ENCODE assay signal across 16 mouse cellular contexts in genomic region chr13:47261961-47262360, GRCm38 (mm10).
A peak's percentile ranks its signal among the peaks of the same experiment; 100 is the strongest.
DNase-seq lines count a peak whose midpoint lies in the region; ATAC-seq and TF ChIP-seq lines count a peak whose summit lies in the region.
"Had no signal": no experiment of that assay in that cellular context is flagged by ENCODE, and none has a peak within 500 bp of the region (broad histone marks: within the 10 kb centered on the region; RNA-seq: fewer than 3 reads in every experiment).

No protein-coding gene starts in this region.

- no peaks in the 10 kb centered on the region for H3K27me3 ChIP-seq in forebrain, embryonic 16.5 days (replicated peaks; ENCODE audit: control insufficient read depth, insufficient read depth, low read length)
- no peaks in the 10 kb centered on the region for H3K27me3 ChIP-seq in forebrain, embryonic 10.5 days (ENCODE audit: poor library complexity, severe bottlenecking)
- H3K27me3 ChIP-seq in liver, postnatal 0 days (ENCODE audit: insufficient read depth, low read length): no peaks in the 10 kb centered on the region
- no peaks in the 10 kb centered on the region for H3K27me3 ChIP-seq in liver, embryonic 12.5 days (replicated peaks)
- H3K27me3 ChIP-seq in G1E (ENCODE audit: insufficient read depth, low read length): peaks cover 19% of the 10 kb centered on the region
- H3K27me3 ChIP-seq in hindbrain, embryonic 16.5 days (replicated peaks; ENCODE audit: control insufficient read depth, insufficient read depth, low read length): no peaks in the 10 kb centered on the region

- 62% methylated on average over 2 of the region's 2 CpGs for WGBS in forebrain, embryonic 16.5 days
- 75% methylated on average over 2 of the region's 2 CpGs for WGBS in forebrain, embryonic 10.5 days
- WGBS in liver, postnatal 0 days (ENCODE audit: insufficient replicate concordance): 43% methylated on average over 2 of the region's 2 CpGs
- WGBS in liver, embryonic 12.5 days (ENCODE audit: insufficient replicate concordance): 27% methylated on average over 2 of the region's 2 CpGs
- 73% methylated on average over 2 of the region's 2 CpGs for WGBS in hindbrain, embryonic 16.5 days

- no peak overlapping the region for H3K4me2 ChIP-seq in forebrain, embryonic 16.5 days (ENCODE audit: low read length)
- no peak overlapping the region for H3K4me2 ChIP-seq in liver, postnatal 0 days (ENCODE audit: low read depth, low read length)
- H3K4me2 ChIP-seq in liver, embryonic 12.5 days: no peak overlapping the region
- H3K4me2 ChIP-seq in hindbrain, embryonic 16.5 days (ENCODE audit: low read length): no peak overlapping the region

- H3K36me3 ChIP-seq in forebrain, embryonic 16.5 days (ENCODE audit: control insufficient read depth, insufficient read depth): no peaks in the 10 kb centered on the region
- H3K36me3 ChIP-seq in forebrain, embryonic 10.5 days (replicated peaks): no peaks in the 10 kb centered on the region
- H3K36me3 ChIP-seq in liver, postnatal 0 days (replicated peaks; ENCODE audit: insufficient read depth, low read length): no peaks in the 10 kb centered on the region
- H3K36me3 ChIP-seq in liver, embryonic 12.5 days: no peaks in the 10 kb centered on the region
- no peaks in the 10 kb centered on the region for H3K36me3 ChIP-seq in G1E (replicated peaks)
- H3K36me3 ChIP-seq in hindbrain, embryonic 16.5 days (ENCODE audit: control insufficient read depth, insufficient read depth, low read length): no peaks in the 10 kb centered on the region

- H3K27ac ChIP-seq in forebrain, embryonic 16.5 days (ENCODE audit: low read length): no peak overlapping the region
- no peak overlapping the region for H3K27ac ChIP-seq in forebrain, embryonic 10.5 days
- no peak overlapping the region for H3K27ac ChIP-seq in liver, postnatal 0 days (ENCODE audit: low read depth)
- H3K27ac ChIP-seq in liver, embryonic 12.5 days: no peak overlapping the region
- no peak overlapping the region for H3K27ac ChIP-seq in hindbrain, embryonic 16.5 days (ENCODE audit: low read depth, low read length)

- peak; percentile 68 for ATAC-seq in forebrain, embryonic 16.5 days
- 0 out of 2 replicates have a peak, but pooled peaks have one; percentile 28 for ATAC-seq in liver, postnatal 0 days
- no peak for ATAC-seq in liver, embryonic 12.5 days
- ATAC-seq in G1E (ENCODE audit: extremely low read depth, insufficient number of reproducible peaks, low FRiP score, poor library complexity, severe bottlenecking): peak; percentile 49; the same call in 1 of the 2 replicates
- peak; percentile 87 for ATAC-seq in hindbrain, embryonic 16.5 days
- ATAC-seq: CD4-positive, CD25-positive, alpha-beta regulatory T cell, adult 4 months had no signal

- no peaks in the 10 kb centered on the region; the same call in none of the 2 replicates for H3K4me1 ChIP-seq in forebrain, embryonic 16.5 days (replicated peaks; ENCODE audit: control insufficient read depth, insufficient read depth, low read length)
- H3K4me1 ChIP-seq in forebrain, embryonic 10.5 days: peaks cover 24% of the 10 kb centered on the region
- peaks cover 15% of the 10 kb centered on the region for H3K4me1 ChIP-seq in liver, postnatal 0 days (ENCODE audit: insufficient read depth)
- H3K4me1 ChIP-seq in liver, embryonic 12.5 days: peaks cover 25% of the 10 kb centered on the region
- no peaks in the 10 kb centered on the region for H3K4me1 ChIP-seq in G1E (ENCODE audit: insufficient read depth, low read depth, low read length)
- H3K4me1 ChIP-seq in hindbrain, embryonic 16.5 days (ENCODE audit: control insufficient read depth, insufficient read depth, low read depth, low read length): no peaks in the 10 kb centered on the region

- no peak for DNase-seq in forebrain, embryonic 10.5 days (ENCODE audit: extremely low spot score, low spot score)
- no peak for DNase-seq in liver, postnatal 0 days
- no peak for DNase-seq in G1E (ENCODE audit: low spot score)
- no peak for DNase-seq in layer of hippocampus, adult 18-20 months (ENCODE audit: low spot score in 2 of 2)
- DNase-seq in cerebellum, adult 11 months: no peak
- DNase-seq: cerebellum, postnatal 25 days; gastrocnemius, postnatal 14 days; kidney, adult 11 months; left cerebral cortex, postnatal 4 days; lung, adult 18-20 months; spleen, adult 18-20 months had no signal

- peak; percentile 69 for TF ChIP-seq EP300 in liver, postnatal 0 days (IDR thresholded peaks at IDR 0.05; ENCODE audit: low read depth)

- no peak overlapping the region for H3K4me3 ChIP-seq in forebrain, embryonic 16.5 days (replicated peaks; ENCODE audit: low read length)
- no peak overlapping the region for H3K4me3 ChIP-seq in forebrain, embryonic 10.5 days
- no peak overlapping the region for H3K4me3 ChIP-seq in liver, postnatal 0 days (ENCODE audit: low read depth, low read length)
- no peak overlapping the region for H3K4me3 ChIP-seq in liver, embryonic 12.5 days
- no peak overlapping the region for H3K4me3 ChIP-seq in G1E (ENCODE audit: low read depth, low read length)
- H3K4me3 ChIP-seq in hindbrain, embryonic 16.5 days (ENCODE audit: low read length): no peak overlapping the region
- H3K4me3 ChIP-seq: erythroblast, embryonic 14.5 days had no signal

- H3K9me3 ChIP-seq in forebrain, embryonic 16.5 days (ENCODE audit: control insufficient read depth, low read length): no peaks in the 10 kb centered on the region
- H3K9me3 ChIP-seq in forebrain, embryonic 10.5 days: no peaks in the 10 kb centered on the region
- no peaks in the 10 kb centered on the region for H3K9me3 ChIP-seq in liver, postnatal 0 days (ENCODE audit: low read length)
- no peaks in the 10 kb centered on the region for H3K9me3 ChIP-seq in liver, embryonic 12.5 days (replicated peaks)
- no peaks in the 10 kb centered on the region for H3K9me3 ChIP-seq in G1E (replicated peaks)
- H3K9me3 ChIP-seq in hindbrain, embryonic 16.5 days (ENCODE audit: control insufficient read depth, low read length): no peaks in the 10 kb centered on the region

- no peak for TF ChIP-seq CTCF in liver, postnatal 0 days (IDR thresholded peaks at IDR 0.05; ENCODE audit: low read depth)
- TF ChIP-seq CTCF in G1E (IDR thresholded peaks at IDR 0.05; ENCODE audit: low read depth, low read length): no peak

- H3K9ac ChIP-seq in forebrain, embryonic 16.5 days (replicated peaks; ENCODE audit: low read depth, low read length): no peak overlapping the region
- no peak overlapping the region for H3K9ac ChIP-seq in liver, postnatal 0 days (replicated peaks)
- no peak overlapping the region for H3K9ac ChIP-seq in liver, embryonic 12.5 days
- H3K9ac ChIP-seq in hindbrain, embryonic 16.5 days (ENCODE audit: low read depth, low read length): no peak overlapping the region
